Mouse (Mus musculus) A20 (cell line): ENCODE measurements at regions not wholly inside any gene's neighbourhood (a gene's known extent, or its start where the extent isn't known, plus 50 kb on each side); places are given as distances from the start of the nearest gene placed in this dataset.

Experiments
- DNase-seq: peaks from one replicate; pipeline ENCODE4 v3.0.0-alpha.2; 2011; ENCODE audit warnings: low read depth, low spot score

- peak; percentile 67 for DNase-seq
Observed at GRCm38 (mm10) chr7:70117930-70118922, 248.3 kb downstream of the Nr2f2 start.

DNA sequence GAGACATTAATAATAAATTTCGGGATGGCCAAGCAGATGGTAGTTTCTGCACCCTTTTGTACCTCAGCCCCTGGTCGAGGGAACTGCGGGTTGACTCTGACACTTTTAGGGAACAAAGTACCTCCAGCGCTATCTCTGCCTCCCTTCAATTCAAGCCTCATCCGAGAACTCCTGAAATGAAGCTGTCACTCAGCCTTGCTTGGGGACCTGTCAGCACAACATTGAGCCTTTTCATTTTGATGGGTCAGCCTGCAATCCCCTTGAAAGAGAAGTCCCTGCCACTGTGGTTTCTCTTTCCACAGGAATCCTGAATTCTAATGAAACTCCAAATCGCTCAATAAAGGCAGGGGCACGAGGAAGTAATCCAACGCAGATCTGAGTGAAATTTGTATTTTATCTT is 257.5 kb downstream of the Nr2f2 start:
- no peak for DNase-seq

DNA sequence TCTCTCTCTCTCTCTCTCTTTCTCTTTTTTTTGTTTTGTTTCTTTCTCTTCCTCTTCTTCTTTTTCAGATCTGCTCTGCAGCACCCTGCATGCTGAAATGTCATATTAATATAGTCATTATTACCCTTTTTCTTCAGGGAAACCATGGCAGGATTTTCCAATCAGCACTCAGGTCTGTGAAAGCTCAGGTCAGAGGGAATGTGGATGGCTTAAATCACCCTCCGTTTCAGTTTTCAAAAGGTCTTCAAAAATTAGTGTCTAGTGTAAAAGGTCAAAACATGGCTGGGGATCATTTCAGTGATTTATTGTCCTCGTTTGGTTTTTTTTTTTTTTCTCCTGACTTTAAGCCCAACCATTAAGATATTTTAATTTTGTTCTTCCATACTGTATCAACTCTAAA is 261.5 kb downstream of the Nr2f2 start:
- DNase-seq: peak; percentile 15

GRCm38 (mm10) chr7:70104486-70104885 is 262.0 kb downstream of the Nr2f2 start:
- peak; percentile 16 for DNase-seq

GRCm38 (mm10) chr7:70103680-70104079 is 262.9 kb downstream of the Nr2f2 start:
- no peak for DNase-seq

DNA sequence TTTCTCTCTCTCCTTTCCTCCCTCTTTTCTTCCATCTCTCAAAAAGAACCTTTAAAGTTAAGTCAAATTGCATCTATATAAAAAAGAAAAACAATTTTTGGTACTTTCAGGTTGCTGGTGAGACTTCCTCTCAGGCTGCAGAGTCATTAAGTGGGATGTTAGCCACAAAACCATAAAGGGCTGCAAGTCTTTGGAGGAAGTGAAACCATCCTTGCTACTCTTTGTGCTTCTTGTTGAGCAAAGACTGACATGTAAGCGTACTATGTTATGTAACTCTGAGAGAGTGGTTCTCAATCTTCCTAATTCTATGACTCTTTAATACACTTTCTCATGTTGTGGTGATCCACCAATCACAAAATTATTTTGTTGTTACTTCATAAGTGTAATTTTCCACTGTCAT is 267.5 kb downstream of the Nr2f2 start:
- DNase-seq: peak; percentile 68

GRCm38 (mm10) chr7:70093916-70094784 is 272.4 kb downstream of the Nr2f2 start:
- DNase-seq: no peak

- no peak for DNase-seq
Observed at GRCm38 (mm10) chr7:70092089-70092488, 274.4 kb downstream of the Nr2f2 start.

DNA sequence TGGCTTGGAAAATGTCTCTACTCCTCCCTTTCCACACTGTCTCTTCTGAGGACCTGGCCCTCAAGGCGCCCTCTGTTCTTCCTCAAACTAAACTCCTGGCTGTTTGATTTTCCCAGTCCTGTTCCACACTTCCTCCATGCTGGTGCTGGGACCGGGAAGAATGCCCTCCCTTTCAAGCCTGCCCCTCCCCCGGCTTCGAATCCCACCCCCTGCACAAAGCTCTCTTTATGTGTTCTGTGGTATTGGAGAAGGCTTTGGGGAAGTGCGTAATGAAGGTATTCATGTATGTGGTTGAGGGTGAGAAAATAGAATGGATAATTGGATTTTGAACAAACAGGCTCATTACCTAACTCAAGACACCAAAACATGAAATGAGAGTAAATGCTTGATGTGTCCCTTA is 277.4 kb downstream of the Nr2f2 start:
- DNase-seq: no peak

- DNase-seq: no peak
Observed at GRCm38 (mm10) chr7:70069662-70070061, 296.9 kb downstream of the Nr2f2 start.

DNA sequence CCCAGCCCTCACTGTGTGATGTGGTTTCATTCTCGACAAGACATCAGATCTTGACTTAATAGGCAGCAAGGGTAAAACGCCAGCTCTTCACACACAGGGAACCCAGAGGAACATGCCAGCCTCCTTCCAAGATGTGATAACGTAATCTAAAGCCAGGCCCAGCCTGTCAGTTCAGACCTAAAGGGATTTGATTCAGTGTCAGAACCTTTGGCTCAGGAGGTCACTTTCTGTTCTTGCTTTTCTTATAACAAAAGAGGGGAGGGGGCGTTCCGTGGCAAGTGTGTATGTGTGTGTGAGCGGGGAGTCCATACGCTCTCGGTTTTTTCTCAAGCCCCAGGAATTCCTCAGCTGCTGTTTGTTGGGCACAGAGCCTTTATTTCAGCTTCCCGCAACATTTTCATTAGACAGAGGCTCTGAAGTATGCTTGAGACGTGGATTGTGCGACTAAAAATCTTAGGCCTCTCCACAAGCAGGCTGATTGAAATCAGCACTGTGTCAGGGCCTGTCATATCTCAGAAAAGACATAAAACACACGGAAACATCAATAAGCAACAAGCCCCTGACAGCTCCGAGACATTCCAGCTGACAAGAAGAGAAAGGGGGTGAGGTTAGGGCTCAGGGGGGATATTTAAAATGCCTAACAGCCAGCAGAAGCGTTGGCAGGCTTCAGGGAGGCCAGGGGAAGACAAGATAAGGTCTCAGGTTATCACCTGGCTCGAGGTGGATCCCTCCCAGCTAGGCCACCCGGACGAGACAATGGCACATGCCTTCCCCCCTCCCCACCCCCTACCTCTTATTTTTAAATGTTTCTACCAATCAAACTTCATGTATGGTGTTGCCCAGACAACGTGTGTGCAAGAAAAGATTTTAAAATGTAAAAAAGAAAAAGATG is 298.5 kb downstream of the Nr2f2 start:
- no peak for DNase-seq

DNA sequence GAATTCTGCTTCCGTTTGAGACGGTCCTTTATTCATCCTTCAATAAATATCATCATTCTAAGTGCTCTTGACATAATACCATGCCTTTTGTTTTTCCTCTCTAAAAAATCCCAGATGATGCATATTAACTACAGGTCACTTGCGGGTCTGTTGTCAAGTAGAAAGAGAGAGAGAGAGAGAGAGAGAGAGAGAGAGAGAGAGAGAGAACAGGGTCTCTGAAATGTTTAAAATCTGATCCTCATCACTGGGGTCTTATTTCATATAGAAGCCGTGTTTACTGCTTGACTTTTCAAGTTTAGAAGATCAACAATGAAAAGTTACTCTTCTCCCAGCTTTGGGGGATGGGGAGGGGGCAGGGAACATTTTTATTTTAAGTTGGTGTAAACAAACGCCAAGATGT is 299.5 kb downstream of the Nr2f2 start:
- no peak for DNase-seq

- no peak for DNase-seq
Observed at GRCm38 (mm10) chr7:70066448-70066847, 300.1 kb downstream of the Nr2f2 start.

GRCm38 (mm10) chr7:70065471-70066130 is 300.9 kb downstream of the Nr2f2 start:
- no peak for DNase-seq

DNA sequence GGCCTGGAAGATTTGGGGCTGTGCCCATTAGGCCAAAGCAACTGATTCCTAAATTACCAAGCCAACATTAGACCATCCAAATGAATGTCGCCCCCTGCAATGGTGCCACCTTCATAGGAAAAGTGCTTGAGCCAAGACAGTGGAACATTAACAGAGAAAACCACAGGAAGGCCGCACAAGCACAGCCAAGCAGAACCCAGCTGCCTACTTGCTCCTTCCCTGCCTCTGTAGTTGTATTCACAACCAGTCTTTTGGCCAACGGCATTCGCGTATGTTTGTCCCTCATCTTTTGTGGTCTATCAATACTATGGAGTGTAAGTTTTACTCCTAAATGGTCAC is 319.2 kb downstream of the Nr2f2 start:
- DNase-seq: no peak

DNA sequence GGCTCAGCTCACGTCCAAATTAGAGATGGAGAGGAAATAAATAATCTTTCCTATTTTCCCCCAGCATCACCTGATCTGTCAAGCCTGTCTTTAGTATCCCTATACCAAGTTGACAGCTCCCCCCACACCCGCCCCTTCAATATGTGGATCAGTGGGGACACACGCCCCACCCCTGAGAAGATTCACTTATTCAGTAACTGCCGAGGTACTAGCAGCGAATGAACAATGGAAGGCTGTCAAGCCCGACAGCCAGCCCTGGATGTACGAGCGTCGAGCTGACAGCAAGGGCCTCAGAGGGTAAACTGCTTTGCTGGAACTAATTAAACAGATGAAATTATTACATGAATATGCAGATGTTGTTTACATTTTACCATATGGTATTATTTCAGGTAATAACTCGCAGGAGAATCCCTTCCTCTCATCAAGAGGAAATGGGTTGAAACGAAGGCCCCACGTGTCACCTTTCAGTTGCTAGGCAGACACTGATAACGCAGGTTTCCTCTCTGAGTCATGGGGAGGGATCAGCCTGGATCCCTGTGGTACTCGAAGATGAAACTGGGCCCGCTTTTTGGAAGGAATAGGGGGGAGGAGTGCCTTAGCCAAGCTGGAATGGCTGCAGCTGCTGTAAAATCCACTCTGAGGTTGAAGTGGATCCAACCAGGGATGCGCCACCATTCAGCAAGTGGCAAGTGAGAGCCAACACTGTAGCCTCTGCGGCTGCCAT is 319.7 kb downstream of the Nr2f2 start:
- no peak for DNase-seq

DNA sequence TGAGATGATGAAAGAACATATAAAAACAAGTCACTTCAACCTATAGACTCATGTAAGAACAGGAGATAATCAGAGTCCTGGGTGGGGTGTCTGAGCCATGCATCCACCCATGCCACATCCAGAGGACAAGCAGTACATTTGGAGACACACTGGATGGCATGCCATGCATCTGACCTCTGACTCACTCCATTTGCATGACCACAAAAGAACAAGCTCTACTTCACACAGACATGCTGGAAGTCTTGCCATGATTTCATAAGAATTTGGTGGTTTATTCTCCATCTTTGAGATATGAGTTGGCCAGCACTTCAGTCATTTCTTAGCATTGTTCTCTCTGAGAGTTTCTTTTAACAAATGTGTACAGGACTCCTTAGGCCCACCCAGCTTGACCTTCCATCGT is 329.5 kb downstream of the Nr2f2 start:
- DNase-seq: no peak

DNA sequence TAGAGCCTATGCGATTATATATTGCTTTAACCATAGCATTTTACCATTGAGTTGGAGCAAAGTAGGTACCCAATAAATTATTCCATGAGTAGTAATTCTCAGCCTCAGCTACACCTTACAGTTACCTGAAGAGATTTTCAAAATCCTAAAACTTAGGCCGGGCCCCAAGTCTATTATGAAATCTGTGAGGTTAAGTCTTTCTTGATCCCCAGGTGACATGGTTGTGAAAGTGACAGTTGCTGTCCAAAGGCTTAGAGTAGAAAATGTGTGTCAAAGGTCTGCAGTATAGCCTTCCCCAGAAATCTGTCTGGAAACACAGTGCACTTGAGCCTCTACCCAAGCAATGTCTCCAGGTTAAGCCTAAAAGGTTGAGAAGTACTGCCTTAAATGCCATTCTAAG is 333.7 kb downstream of the Nr2f2 start:
- DNase-seq: no peak

DNA sequence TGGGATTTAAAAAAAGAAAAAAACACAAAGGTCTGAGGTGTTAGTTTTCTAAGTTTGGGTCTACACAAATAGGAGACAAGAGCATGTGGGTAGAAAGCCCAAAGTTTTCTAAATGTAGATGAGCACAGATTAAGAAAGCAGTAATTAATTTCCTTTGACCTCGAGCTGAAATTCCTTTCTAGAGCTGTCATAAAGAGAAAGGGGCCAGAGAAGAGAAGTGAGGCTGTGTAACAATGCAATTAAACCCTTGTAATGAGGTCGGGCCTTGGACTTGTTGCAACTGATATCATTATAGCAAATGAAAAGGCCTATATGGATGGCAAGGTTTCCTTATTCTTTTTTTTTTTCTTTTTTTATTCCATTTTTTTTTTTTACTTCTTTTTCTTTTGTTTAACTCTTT is 337.2 kb downstream of the Nr2f2 start:
- no peak for DNase-seq

- no peak for DNase-seq
Observed at GRCm38 (mm10) chr7:70025527-70025926, 341.0 kb downstream of the Nr2f2 start.
